22 mouse cellular contexts compared by ENCODE assay signal in the genomic region with DNA sequence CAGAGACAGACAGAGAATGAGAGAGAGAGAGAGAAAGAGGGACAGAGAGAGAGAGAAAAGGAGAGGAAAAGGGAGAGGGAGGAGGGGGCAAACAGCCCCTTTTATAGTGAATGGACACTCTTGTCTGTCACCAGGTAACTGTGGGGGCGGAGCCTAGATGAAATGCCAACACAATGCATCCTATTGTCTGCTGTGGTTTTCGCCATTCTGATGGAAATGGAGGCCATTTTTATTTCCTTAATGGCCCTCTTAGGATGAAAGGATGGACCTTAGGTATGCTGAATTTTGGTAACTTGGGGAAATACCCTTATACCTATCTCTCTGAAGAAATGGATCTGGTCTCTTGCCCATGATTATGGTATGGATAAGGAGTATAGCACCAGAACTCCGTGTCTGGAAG. TPM values are rescaled to one million over a fixed set of nuclear protein-coding genes. Genes with fewer than 3 reads are reported as not detected.
"Had no signal": no experiment of that assay in that cellular context is flagged by ENCODE, and none has a peak within 500 bp of the region (broad histone marks: within the 10 kb centered on the region; RNA-seq: fewer than 3 reads in every experiment).

No protein-coding gene starts in this region.

- DNase-seq: lung, adult 18-20 months; lung, embryonic 14.5 days; lung, postnatal 10 days; lung, postnatal 4 days; retina, postnatal 1 day; right cerebral cortex, adult 18-20 months; right cerebral cortex, postnatal 25 days; right cerebral cortex, postnatal 4 days; spleen, adult 18-20 months; thymus, adult 2 months; thymus, postnatal 25 days; thymus, postnatal 4 days had no signal

- H3K4me1 ChIP-seq: stomach, embryonic 15.5 days had no signal

- H3K4me3 ChIP-seq: midbrain, embryonic 10.5 days; midbrain, embryonic 13.5 days; midbrain, embryonic 15.5 days; myocyte; neural tube, embryonic 13.5 days; neural tube, embryonic 15.5 days; stomach, embryonic 15.5 days had no signal

- H3K9me3 ChIP-seq: midbrain, embryonic 13.5 days; midbrain, embryonic 15.5 days; neural tube, embryonic 13.5 days; neural tube, embryonic 15.5 days; stomach, embryonic 15.5 days had no signal

- H3K27ac ChIP-seq: midbrain, embryonic 13.5 days; midbrain, embryonic 15.5 days; neural tube, embryonic 13.5 days; neural tube, embryonic 15.5 days; stomach, embryonic 15.5 days; stomach, postnatal 0 days had no signal

- H3K36me3 ChIP-seq: midbrain, embryonic 10.5 days; midbrain, embryonic 13.5 days; midbrain, embryonic 15.5 days; neural tube, embryonic 13.5 days; neural tube, embryonic 15.5 days; stomach, embryonic 15.5 days had no signal

- H3K9ac ChIP-seq: lung, embryonic 14.5 days; midbrain, embryonic 13.5 days; midbrain, embryonic 15.5 days; neural tube, embryonic 13.5 days; neural tube, embryonic 15.5 days; stomach, embryonic 15.5 days had no signal

RNA-seq across cellular contexts. Expression of gene Tcl1b2, which starts 58.5 kb away (rescaled TPM):
- total RNA-seq: megakaryocyte, adult 5-6 weeks; megakaryocyte-erythroid progenitor cell, adult 5-6 weeks had no signal
